Mouse (Mus musculus): ENCODE data around the gene Trip11.

GRCm38 (mm10) chr12:101892832-101893231 lies 20.2 kb downstream of the Trip11 start:
- TF ChIP-seq CTCF (IDR thresholded peaks at IDR 0.05; ENCODE audit: low read depth) (no peak), EP300 (IDR thresholded peaks at IDR 0.05; ENCODE audit: low read depth) (no peak)

All from liver, embryonic 14.5 days (tissue).